Mouse (Mus musculus) lung, embryonic 15.5 days (tissue): ENCODE data around the gene Slc6a1. TPM values are rescaled to one million over a fixed set of nuclear protein-coding genes. Genes with fewer than 3 reads are reported as not detected.

Source experiments
- ATAC-seq: fragments of 200-750 bp; cut with Nextera tagmentation; 2 replicates; pipeline ENCODE4 v1.8.0; 2017; ENCODE audit warnings: moderate number of reproducible peaks, borderline replicate concordance; ENCODE audit not compliant: low FRiP score, low TSS enrichment; ENCODE audit errors: extremely low read depth
- H3K27ac ChIP-seq: fragments of 300-500 bp; sonication (generic); 2 replicates; pipeline ENCODE4 v1.5.1; 2015; ENCODE audit warnings: moderate library complexity, mild to moderate bottlenecking, inconsistent platforms
- H3K27me3 ChIP-seq: fragments of 300-500 bp; sonication (generic); 2 replicates; pipeline ENCODE4 v1.6.1; 2015; ENCODE audit warnings: inconsistent platforms
- H3K36me3 ChIP-seq: fragments of 300-500 bp; sonication (generic); 2 replicates; pipeline ENCODE4 v1.6.1; 2015; ENCODE audit warnings: inconsistent platforms
- H3K4me1 ChIP-seq: fragments of 300-500 bp; sonication (generic); 2 replicates; pipeline ENCODE4 v1.6.1; 2015; ENCODE audit warnings: inconsistent platforms
- H3K4me2 ChIP-seq: fragments of 300-500 bp; sonication (generic); 2 replicates; pipeline ENCODE4 v1.6.1; 2015; ENCODE audit warnings: inconsistent platforms, mild to moderate bottlenecking, moderate library complexity
- H3K4me3 ChIP-seq: fragments of 300-500 bp; sonication (generic); 2 replicates; pipeline ENCODE4 v1.5.1; 2015; ENCODE audit warnings: mild to moderate bottlenecking, inconsistent platforms
- H3K9ac ChIP-seq: fragments of 300-500 bp; sonication (generic); 2 replicates; pipeline ENCODE4 v1.6.1; 2015; ENCODE audit warnings: inconsistent platforms
- H3K9me3 ChIP-seq: fragments of 300-500 bp; sonication (generic); 2 replicates; pipeline ENCODE4 v1.6.1; 2016; ENCODE audit warnings: inconsistent platforms
- WGBS: fragments of 180-500 bp; shearing (Covaris S2); methylation state at CpG from one replicate; pipeline ENCODE4 v1.1.7; 2015; 5-methylcytosine and 5-hydroxymethylcytosine counted together
- polyA plus RNA-seq: library from polyadenylated mRNA; unstranded; fragments of >200 nt; fragmentation: Nextera tagmentation; extraction: Ambion mirVana; gene quantifications from 2 replicates; pipeline ENCODE4 v1.2.1, GENCODE M21; 2015

The Slc6a1 gene
- 0.45 and 0.52 TPM in 2 replicates for polyA plus RNA-seq

DNA sequence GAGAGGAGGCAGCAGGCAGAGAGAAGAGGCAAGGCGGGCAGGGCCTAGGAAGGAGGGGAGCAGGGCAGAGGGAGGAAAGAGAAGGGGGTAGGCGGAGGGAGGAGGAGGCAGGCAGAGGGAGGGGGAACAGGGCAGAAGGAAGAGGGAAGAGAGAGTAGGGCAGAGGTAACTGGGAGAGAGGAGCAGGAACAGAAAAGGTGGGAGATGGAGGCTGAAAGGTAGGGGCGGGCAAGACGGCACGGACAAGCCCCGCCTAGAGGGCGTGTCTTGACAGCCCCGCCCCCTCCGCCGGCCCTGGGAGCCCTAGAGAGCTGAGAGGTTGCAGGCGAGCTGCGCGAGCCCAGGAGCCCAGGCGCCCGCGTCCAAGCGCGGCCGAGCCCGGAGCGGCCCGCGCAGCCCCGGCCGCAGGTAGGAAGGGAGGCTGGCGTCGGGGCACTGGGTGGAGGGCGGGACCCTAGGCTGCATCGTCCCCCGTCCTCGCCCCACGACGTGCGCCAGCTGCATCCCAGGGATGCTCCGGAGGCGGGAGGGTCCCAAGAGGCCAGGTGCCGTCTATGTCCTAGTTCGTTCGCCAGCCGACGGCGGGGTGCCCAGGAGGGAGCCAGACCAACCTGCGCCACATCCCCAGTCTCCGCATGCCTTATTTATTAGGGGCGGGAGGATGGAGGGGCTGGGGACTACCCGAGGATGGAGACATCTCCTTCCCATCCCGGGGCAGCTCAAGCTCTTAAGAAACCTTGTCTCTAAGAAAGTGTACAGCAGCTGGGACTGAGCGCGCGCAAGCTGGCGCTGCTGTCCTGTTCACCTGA is at the start of gene Slc6a1:
Gene Slc6a1 (plus strand): TSS at position 167 of the 809 bp plus-strand sequence.
- WGBS: 2% methylated on average over 51 of the region's 51 CpGs
- peak; percentile 78 for ATAC-seq
- Histone ChIP-seq H3K27ac (no peak within 1 kb of the TSS), H3K4me2 (peak within 1 kb of the TSS; percentile 31), H3K9me3 (no peaks in the 10 kb centered on the region), H3K4me1 (no peaks in the 10 kb centered on the region; the same call in 1 of the 2 replicates), H3K9ac (no peak within 1 kb of the TSS), H3K4me3 (no peak within 1 kb of the TSS), H3K36me3 (no peaks in the 10 kb centered on the region), H3K27me3 (peaks cover 88% of the 10 kb centered on the region)

GRCm38 (mm10) chr6:114238892-114239644 is 43.4 kb upstream of the Slc6a1 start:
- H3K27me3 ChIP-seq: no peaks in the 10 kb centered on the region
- no peaks in the 10 kb centered on the region for H3K9me3 ChIP-seq
- H3K4me3 ChIP-seq: no peak overlapping the region
- H3K36me3 ChIP-seq: no peaks in the 10 kb centered on the region
- no peaks in the 10 kb centered on the region for H3K4me1 ChIP-seq
- no peak overlapping the region for H3K27ac ChIP-seq
- 20% methylated on average over 6 of the region's 6 CpGs for WGBS
- no peak overlapping the region for H3K9ac ChIP-seq
- no peak for ATAC-seq
- H3K4me2 ChIP-seq: no peak overlapping the region

- no peak for ATAC-seq
- H3K9me3 ChIP-seq: no peaks in the 10 kb centered on the region
- peaks cover 3% of the 10 kb centered on the region; the same call in 1 of the 2 replicates for H3K27me3 ChIP-seq
- H3K9ac ChIP-seq: no peak overlapping the region
- no peaks in the 10 kb centered on the region for H3K4me1 ChIP-seq
- H3K27ac ChIP-seq: no peak overlapping the region
- H3K36me3 ChIP-seq: no peaks in the 10 kb centered on the region
- WGBS: 60% methylated on average over 11 of the region's 11 CpGs
- H3K4me2 ChIP-seq: no peak overlapping the region
- no peak overlapping the region for H3K4me3 ChIP-seq
These were observed 36.8 kb upstream of the Slc6a1 start for GRCm38 (mm10) chr6:114245665-114246064.

DNA sequence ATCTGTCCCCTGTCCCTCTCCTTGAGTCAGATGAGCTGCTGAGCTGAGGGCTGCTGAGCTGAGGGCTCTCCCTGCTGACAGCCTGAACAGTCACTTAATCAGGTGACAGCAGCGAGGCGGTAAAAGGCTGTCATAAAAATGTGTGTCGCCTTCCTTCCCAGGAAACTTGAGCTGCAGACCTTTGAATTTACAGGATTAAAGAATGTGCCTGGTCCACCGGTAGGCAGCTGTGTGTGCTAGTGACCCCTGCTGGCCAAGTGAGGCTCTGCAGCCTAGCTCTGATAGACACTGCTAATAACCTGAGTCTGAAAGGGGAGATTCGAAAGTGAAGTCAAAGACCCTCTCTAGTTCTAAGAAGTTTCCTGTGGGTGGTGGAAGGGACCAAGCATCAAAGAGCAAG is 32.1 kb upstream of the Slc6a1 start:
- peaks cover 6% of the 10 kb centered on the region; the same call in 1 of the 2 replicates for H3K27me3 ChIP-seq
- no peak for ATAC-seq
- WGBS: 8% methylated on average over 5 of the region's 5 CpGs

DNA sequence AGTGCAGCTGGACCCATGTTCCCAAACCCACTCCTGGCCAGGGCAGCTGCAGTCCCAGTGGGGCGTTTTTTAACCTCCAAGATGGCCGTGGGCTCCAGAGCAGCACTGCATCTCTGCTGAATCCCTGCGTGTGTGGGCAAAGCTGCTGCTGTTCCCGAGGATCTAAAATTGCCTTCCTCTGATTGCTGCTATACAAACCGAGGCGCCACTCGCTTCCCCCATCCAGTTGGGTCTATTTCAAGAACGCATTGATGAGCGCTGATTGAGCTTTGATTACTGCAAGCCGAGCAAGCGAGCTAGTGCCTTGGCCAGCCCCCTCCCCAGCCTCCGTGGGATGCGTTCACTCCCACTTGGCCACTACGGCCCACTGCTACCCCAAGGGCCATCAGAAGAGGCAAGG is 27.5 kb upstream of the Slc6a1 start:
- WGBS: 70% methylated on average over 14 of the region's 14 CpGs
- H3K4me1 ChIP-seq: no peaks in the 10 kb centered on the region
- H3K36me3 ChIP-seq: no peaks in the 10 kb centered on the region
- no peak overlapping the region for H3K27ac ChIP-seq
- H3K9me3 ChIP-seq: no peaks in the 10 kb centered on the region
- ATAC-seq: no peak
- H3K4me2 ChIP-seq: no peak overlapping the region
- H3K4me3 ChIP-seq: no peak overlapping the region
- peaks cover 6% of the 10 kb centered on the region; the same call in 1 of the 2 replicates for H3K27me3 ChIP-seq
- H3K9ac ChIP-seq: no peak overlapping the region

More for the DNA sequence above, 32.1 kb upstream of the Slc6a1 start:
- H3K4me2 ChIP-seq: no peak overlapping the region
- H3K9ac ChIP-seq: no peak overlapping the region
- H3K4me1 ChIP-seq: no peaks in the 10 kb centered on the region
- no peak overlapping the region for H3K4me3 ChIP-seq
- no peaks in the 10 kb centered on the region for H3K36me3 ChIP-seq
- no peak overlapping the region for H3K27ac ChIP-seq
- no peaks in the 10 kb centered on the region for H3K9me3 ChIP-seq

GRCm38 (mm10) chr6:114257762-114258361 is 24.6 kb upstream of the Slc6a1 start:
- Histone ChIP-seq H3K9me3 (no peaks in the 10 kb centered on the region), H3K4me2 (no peak overlapping the region), H3K36me3 (no peaks in the 10 kb centered on the region), H3K4me1 (no peaks in the 10 kb centered on the region), H3K27ac (no peak overlapping the region), H3K4me3 (no peak overlapping the region), H3K27me3 (no peaks in the 10 kb centered on the region), H3K9ac (no peak overlapping the region)
- WGBS: 81% methylated on average over 1 of the region's 1 CpGs
- ATAC-seq: no peak

GRCm38 (mm10) chr6:114258661-114259193 is 23.7 kb upstream of the Slc6a1 start:
- Histone ChIP-seq H3K4me3 (no peak overlapping the region), H3K9ac (no peak overlapping the region), H3K36me3 (no peaks in the 10 kb centered on the region), H3K9me3 (no peaks in the 10 kb centered on the region), H3K4me1 (no peaks in the 10 kb centered on the region), H3K4me2 (no peak overlapping the region), H3K27ac (no peak overlapping the region), H3K27me3 (no peaks in the 10 kb centered on the region)
- 53% methylated on average over 3 of the region's 3 CpGs for WGBS
- ATAC-seq: no peak

GRCm38 (mm10) chr6:114261609-114262008 is 20.8 kb upstream of the Slc6a1 start:
- WGBS: 49% methylated on average over 6 of the region's 6 CpGs
- Histone ChIP-seq H3K4me2 (no peak overlapping the region), H3K36me3 (no peaks in the 10 kb centered on the region), H3K4me1 (no peaks in the 10 kb centered on the region; the same call in 1 of the 2 replicates), H3K27me3 (no peaks in the 10 kb centered on the region; the same call in 1 of the 2 replicates), H3K4me3 (no peak overlapping the region), H3K9ac (no peak overlapping the region), H3K27ac (no peak overlapping the region), H3K9me3 (no peaks in the 10 kb centered on the region)
- ATAC-seq: no peak

GRCm38 (mm10) chr6:114264010-114264409 is 18.4 kb upstream of the Slc6a1 start:
- no peak overlapping the region for H3K27ac ChIP-seq
- no peaks in the 10 kb centered on the region for H3K36me3 ChIP-seq
- H3K27me3 ChIP-seq: no peaks in the 10 kb centered on the region; the same call in 1 of the 2 replicates
- H3K4me2 ChIP-seq: no peak overlapping the region
- no peak overlapping the region for H3K4me3 ChIP-seq
- no peak overlapping the region for H3K9ac ChIP-seq
- no peaks in the 10 kb centered on the region; the same call in 1 of the 2 replicates for H3K4me1 ChIP-seq
- no peaks in the 10 kb centered on the region for H3K9me3 ChIP-seq
- 70% methylated on average over 3 of the region's 3 CpGs for WGBS
- no peak for ATAC-seq

GRCm38 (mm10) chr6:114264426-114264825 is 18.0 kb upstream of the Slc6a1 start:
- H3K9ac ChIP-seq: no peak overlapping the region
- ATAC-seq: no peak
- no peak overlapping the region for H3K4me3 ChIP-seq
- 20% methylated on average over 5 of the region's 5 CpGs for WGBS
- H3K4me2 ChIP-seq: no peak overlapping the region
- no peaks in the 10 kb centered on the region for H3K9me3 ChIP-seq
- H3K36me3 ChIP-seq: no peaks in the 10 kb centered on the region
- H3K4me1 ChIP-seq: no peaks in the 10 kb centered on the region; the same call in 1 of the 2 replicates
- H3K27me3 ChIP-seq: no peaks in the 10 kb centered on the region; the same call in 1 of the 2 replicates
- no peak overlapping the region for H3K27ac ChIP-seq

DNA sequence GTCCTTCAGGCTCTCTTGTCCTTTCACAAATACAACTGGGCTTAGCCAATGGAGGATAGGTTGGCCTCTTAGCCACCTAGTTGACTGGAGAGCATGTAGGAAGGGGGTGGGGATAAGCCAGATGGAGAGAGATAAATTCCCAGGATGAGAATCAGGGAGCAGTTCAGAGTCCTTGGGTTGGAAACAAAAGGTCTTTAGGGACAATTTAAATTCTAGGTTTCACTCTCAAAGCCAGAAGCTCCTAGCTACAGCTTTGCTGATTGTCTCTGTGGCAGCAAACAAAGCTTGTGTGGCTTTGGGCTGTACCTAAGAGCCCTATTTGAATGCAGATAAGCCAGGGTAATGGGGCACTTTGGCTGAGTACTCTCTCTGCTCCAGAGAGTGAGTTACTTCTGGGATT is 16.2 kb upstream of the Slc6a1 start:
- Histone ChIP-seq H3K36me3 (no peaks in the 10 kb centered on the region), H3K9ac (no peak overlapping the region), H3K4me1 (no peaks in the 10 kb centered on the region; the same call in 1 of the 2 replicates), H3K27me3 (no peaks in the 10 kb centered on the region; the same call in 1 of the 2 replicates), H3K4me2 (no peak overlapping the region), H3K9me3 (no peaks in the 10 kb centered on the region), H3K27ac (no peak overlapping the region), H3K4me3 (no peak overlapping the region)
- ATAC-seq: no peak
